Mouse (Mus musculus) G1E (cell line): ENCODE results near the gene Gm13283.
"Not testable (repeated sequence)": the region's sequence is repeated elsewhere in the genome, so short reads cannot be mapped to it uniquely, and the experiment has no call there.

Source experiments
- CTCF ChIP-seq: IDR thresholded peaks from 2 replicates; pipeline ENCODE4 v1.5.1; 2012; ENCODE audit warnings: low read depth, low read length, inconsistent platforms, mixed read lengths
- GATA1 ChIP-seq: IDR thresholded peaks from 2 replicates; pipeline ENCODE4 v1.6.1; 2012; ENCODE audit warnings: borderline replicate concordance, low read length, inconsistent platforms, mixed read lengths
- GATA2 ChIP-seq: IDR thresholded peaks from 2 replicates; pipeline ENCODE4 v1.6.1; 2012; ENCODE audit warnings: low read depth, low read length, inconsistent platforms, borderline replicate concordance
- POLR2AphosphoS5 ChIP-seq: IDR thresholded peaks from 2 replicates; pipeline ENCODE4 v1.6.1; 2012; ENCODE audit warnings: low read depth, low read length, inconsistent platforms; ENCODE audit not compliant: insufficient replicate concordance
- TAL1 ChIP-seq: conservative IDR thresholded peaks from 2 replicates; pipeline ENCODE4 v1.6.1; 2012; ENCODE audit warnings: low read depth, low read length, inconsistent platforms, mixed read lengths

DNA sequence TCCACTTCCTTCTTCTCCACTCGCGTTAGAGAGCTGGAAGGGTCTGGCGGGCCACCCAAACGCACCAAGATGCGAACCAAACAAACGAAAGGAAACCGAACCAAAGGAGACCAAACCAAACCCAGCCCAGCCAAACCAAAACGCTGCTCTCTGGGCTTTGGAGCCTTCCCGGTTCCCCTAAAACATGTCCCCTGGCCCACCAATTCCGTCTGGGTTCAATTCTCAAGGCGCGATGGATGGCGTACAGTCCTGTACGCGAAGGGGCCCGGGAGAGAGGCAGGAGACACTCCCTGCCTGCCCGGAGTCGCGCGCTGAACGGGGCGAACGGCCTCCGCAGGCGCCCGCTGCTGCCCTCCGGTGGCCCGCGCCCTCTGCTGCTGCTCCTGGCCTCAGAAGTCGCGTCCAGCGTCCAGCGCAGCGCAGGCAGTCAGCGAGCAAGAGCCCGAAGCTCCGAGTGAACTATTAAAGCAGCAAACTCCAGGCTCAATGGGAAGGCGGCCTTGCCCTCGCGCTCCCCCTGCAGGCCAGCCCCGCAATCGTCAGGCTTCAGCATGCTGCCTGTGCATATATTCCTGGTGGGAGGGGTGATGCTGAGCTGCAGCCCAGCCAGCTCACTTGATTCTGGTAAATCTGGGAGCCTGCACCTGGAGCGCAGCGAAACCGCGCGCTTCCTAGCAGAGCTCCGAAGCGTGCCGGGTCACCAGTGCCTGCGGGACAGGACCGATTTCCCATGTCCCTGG, 34.2 kb downstream of the Gm13283 start, which contains the start of gene Gm13275:
- not testable (repeated sequence) for TF ChIP-seq CTCF, POLR2AphosphoS5, TAL1, GATA1, GATA2
